Mouse (Mus musculus) cerebellum, adult 2 months (tissue): ENCODE measurements at regions not wholly inside any gene's neighbourhood (a gene's known extent, or its start where the extent isn't known, plus 50 kb on each side); places are given as distances from the start of the nearest gene placed in this dataset.

ENCODE experiments used
- DNase-seq, 2 experiments: peaks; one replicate each; pipeline ENCODE4 v3.0.0; 2021
- H3K27ac ChIP-seq: fragments of 200-500 bp; 2 replicates; pipeline ENCODE4 v1.5.1; 2012; ENCODE audit warnings: low read length, control low read depth, inconsistent platforms; ENCODE audit not compliant: insufficient read depth
- H3K27me3 ChIP-seq: fragments of 200-500 bp; 2 replicates; pipeline ENCODE4 v1.6.1; 2012; ENCODE audit warnings: inconsistent platforms, mild to moderate bottlenecking, low read length, moderate library complexity; ENCODE audit not compliant: control insufficient read depth, insufficient read depth
- H3K4me1 ChIP-seq: fragments of 200-500 bp; 2 replicates; pipeline ENCODE4 v1.6.1; 2011; ENCODE audit warnings: low read length; ENCODE audit not compliant: control insufficient read depth, insufficient read depth
- H3K4me3 ChIP-seq: fragments of 200-500 bp; replicated peaks from 2 replicates; pipeline ENCODE3; 2011; ENCODE audit warnings: mild to moderate bottlenecking, low read depth, low read length, control low read depth; ENCODE audit not compliant: insufficient read depth
- CTCF ChIP-seq: fragments of 200-500 bp; IDR thresholded peaks from 2 replicates; pipeline ENCODE4 v1.5.1; 2011; ENCODE audit warnings: low read depth, mild to moderate bottlenecking, control low read depth, low read length, moderate library complexity, borderline replicate concordance; ENCODE audit not compliant: insufficient read depth
- POLR2A ChIP-seq: fragments of 200-500 bp; IDR thresholded peaks from 2 replicates; pipeline ENCODE4 v1.6.1; 2011; ENCODE audit warnings: low read length, control low read depth, borderline replicate concordance; ENCODE audit not compliant: insufficient read depth
- WGBS: fragments of 180-500 bp; shearing (Covaris S2); methylation state at CpG from one replicate; pipeline ENCODE4 v1.1.7; 2018; 5-methylcytosine and 5-hydroxymethylcytosine counted together

DNA sequence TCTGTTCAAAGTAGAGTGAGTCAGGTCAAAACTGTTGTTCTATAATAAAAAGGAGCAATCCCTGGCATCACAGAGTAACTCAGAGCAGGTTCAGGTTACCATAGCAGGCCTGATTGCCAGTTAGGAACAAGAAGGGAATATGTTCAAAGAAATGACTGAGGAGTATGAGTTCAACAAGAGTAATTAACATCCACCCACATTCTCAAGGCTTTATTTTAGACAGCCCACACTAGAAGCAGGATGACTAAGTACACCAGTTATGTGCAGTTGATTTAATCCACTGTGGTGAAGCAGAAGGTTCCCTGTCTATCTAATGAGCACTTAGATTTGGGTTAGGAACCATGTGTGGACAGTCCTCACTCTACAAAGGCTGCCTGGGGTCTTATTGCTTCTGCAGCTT is 158.5 kb upstream of the Slc39a10 start:
- DNase-seq = no peak
- H3K4me3 ChIP-seq = no peak overlapping the region
- H3K27me3 ChIP-seq = no peaks in the 10 kb centered on the region
- no peaks in the 10 kb centered on the region for H3K4me1 ChIP-seq
- TF ChIP-seq CTCF (no peak), POLR2A (no peak)
- no peak overlapping the region for H3K27ac ChIP-seq

DNA sequence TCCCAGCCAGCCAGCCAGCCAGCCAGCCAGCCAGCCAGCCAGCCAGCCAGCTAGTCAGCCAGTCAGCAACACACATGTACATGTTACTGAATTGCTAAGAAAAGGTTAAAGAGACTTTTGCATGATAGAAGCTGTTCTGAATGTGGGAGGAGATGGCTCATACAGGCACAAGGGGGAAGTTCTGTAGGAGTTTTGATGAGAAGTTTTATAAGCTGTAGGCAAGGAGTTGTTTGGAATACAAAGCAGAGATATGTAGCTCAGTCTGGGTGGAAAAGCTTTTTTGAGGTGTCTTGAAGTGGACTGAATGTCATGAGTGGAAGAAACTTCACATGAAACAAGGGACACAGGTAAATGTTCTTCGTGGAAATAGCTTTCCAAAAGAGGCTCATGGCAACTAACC is 157.8 kb upstream of the Slc39a10 start:
- DNase-seq = no peak
- no peak overlapping the region for H3K27ac ChIP-seq
- no peak for TF ChIP-seq CTCF
- no peak for TF ChIP-seq POLR2A
- no peak overlapping the region for H3K4me3 ChIP-seq
- no peaks in the 10 kb centered on the region for H3K4me1 ChIP-seq
- no peaks in the 10 kb centered on the region for H3K27me3 ChIP-seq
- WGBS = 74% methylated on average over 1 of the region's 1 CpGs

DNA sequence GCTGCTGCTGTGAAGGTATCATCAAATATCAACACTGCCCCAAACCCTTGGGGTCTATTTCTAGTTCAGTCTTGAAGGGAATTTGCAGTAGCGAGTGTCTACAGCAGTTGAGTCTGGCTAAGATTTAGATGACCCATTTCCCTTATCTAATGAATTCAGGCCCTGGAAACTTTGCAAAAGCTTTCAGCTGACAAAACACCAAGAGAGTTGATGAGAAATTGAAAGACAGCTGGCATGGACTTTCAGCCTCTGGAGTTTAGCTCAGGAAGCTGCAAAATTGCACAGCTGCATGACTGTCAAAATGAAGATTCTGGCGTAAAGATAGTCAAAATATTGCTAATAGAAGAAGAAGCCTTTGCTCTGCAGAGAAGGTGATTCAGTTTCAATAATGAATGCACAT is 144.9 kb upstream of the Slc39a10 start:
- whole genome bisulfite sequencing = 85% methylated on average over 2 of the region's 2 CpGs
- H3K4me1 ChIP-seq = no peaks in the 10 kb centered on the region
- H3K4me3 ChIP-seq = no peak overlapping the region
- no peak overlapping the region for H3K27ac ChIP-seq
- TF ChIP-seq CTCF (no peak), POLR2A (no peak)
- H3K27me3 ChIP-seq = no peaks in the 10 kb centered on the region
- DNase-seq = no peak

DNA sequence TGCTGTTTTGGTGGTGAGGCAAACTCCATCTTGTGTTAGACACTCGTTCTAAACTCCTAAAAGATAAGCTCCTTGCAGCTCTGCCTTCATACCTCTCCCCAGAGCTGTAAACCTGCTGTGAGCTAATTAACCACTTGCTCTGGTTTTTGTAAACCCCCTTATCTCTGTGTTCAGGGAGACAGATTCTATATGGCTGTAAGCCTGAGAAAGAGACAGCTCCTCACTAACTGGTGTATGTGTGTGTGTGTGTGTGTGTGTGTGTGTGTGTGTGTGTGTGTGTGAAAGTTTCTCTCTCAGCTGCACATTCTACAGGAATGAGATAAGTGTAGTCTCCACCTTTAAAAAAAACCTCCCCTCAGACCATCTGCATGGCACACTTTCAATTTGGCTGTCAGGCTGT is 126.7 kb upstream of the Slc39a10 start:
- WGBS = 18% methylated on average over 1 of the region's 1 CpGs
- TF ChIP-seq POLR2A = no peak
- no peak for TF ChIP-seq CTCF
- Histone ChIP-seq H3K27ac (no peak overlapping the region), H3K4me3 (no peak overlapping the region), H3K4me1 (no peaks in the 10 kb centered on the region), H3K27me3 (no peaks in the 10 kb centered on the region)
- no peak for DNase-seq

DNA sequence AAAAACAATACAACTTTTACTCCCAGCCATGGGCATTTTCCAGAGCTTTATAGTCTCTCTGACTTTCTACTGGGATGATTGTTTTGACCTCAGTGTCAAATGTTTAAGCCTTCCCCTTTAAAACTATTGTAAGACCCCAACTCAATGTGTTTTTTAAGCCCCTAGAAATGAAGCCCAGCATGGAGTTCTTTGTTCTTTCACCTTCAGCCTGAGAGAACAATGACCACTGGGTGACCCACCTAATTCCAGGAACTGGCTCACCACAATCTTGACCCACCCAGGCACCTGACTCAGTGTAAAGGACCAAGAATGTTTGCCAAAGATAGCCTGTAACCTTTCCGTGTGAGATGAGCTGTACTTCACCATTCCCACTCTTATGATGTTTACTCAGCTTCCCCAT is 121.9 kb upstream of the Slc39a10 start:
- H3K27me3 ChIP-seq = no peaks in the 10 kb centered on the region
- H3K27ac ChIP-seq = no peak overlapping the region
- H3K4me1 ChIP-seq = no peaks in the 10 kb centered on the region
- WGBS = 89% methylated on average over 1 of the region's 1 CpGs
- no peak for TF ChIP-seq POLR2A
- no peak for TF ChIP-seq CTCF
- no peak for DNase-seq
- H3K4me3 ChIP-seq = no peak overlapping the region

DNA sequence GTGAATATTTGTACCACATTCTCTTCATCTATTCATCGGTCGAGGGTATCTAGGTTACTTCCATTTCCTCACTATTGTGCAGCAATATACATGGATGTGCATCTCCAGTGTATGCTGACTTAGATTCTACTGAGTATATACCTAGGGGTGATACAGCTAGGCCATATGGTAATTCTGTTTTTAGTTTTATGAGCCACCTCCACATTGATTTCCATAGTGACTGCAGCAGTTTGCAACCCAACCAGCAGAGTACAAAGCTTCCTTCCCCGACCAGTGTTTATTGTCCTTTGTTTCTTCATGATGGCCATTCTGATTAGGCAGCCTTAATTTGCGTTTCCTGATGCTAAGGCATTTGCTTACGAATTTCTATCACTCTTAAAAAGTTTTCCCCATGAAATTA is 111.1 kb upstream of the Slc39a10 start:
- Histone ChIP-seq H3K27me3 (no peaks in the 10 kb centered on the region), H3K27ac (no peak overlapping the region), H3K4me1 (no peaks in the 10 kb centered on the region), H3K4me3 (no peak overlapping the region)
- DNase-seq = no peak
- WGBS = 80% methylated on average over 5 of the region's 5 CpGs
- TF ChIP-seq CTCF (no peak), POLR2A (no peak)

DNA sequence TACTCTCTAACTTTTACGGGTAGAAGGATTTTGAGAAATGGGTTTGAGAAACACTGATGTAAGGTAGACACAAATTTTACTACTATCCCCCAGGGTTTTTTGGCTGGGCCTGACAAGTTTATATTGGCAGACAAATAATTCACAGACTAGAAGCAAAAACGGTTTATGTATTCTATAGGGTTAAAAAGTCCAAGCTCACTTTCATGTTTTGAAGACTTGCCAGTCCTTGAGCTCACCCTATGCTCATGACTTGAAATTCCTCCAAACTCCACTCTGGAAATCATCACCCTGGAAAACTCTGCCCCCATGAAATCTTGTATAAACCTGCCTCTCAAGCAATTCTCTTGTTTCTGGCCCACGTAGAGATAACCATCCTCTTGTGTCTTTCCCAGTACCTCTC is 106.7 kb upstream of the Slc39a10 start:
- no peaks in the 10 kb centered on the region for H3K27me3 ChIP-seq
- 59% methylated on average over 3 of the region's 3 CpGs for WGBS
- H3K27ac ChIP-seq = no peak overlapping the region
- DNase-seq = no peak
- no peak overlapping the region for H3K4me3 ChIP-seq
- TF ChIP-seq POLR2A = no peak
- no peak for TF ChIP-seq CTCF
- no peaks in the 10 kb centered on the region for H3K4me1 ChIP-seq

DNA sequence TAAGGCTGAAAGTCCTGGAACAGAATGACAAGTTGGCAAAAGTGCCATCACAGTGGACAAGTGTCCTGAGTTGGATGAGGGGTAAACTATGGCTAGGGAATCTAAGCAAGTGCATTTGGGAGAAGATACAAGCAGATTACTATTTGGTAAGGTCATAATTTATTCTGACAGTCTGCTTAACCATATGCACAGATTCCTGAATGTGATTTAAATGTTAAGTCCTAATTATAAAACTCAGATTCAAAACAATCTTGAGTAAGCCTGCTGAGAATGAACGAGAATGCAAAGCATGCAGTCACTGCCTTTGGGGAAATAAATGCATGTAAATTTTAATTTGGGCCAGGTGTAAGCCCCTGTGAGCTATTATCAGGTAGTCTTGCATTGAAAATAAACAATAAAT is 93.3 kb upstream of the Slc39a10 start:
- TF ChIP-seq POLR2A (no peak), CTCF (no peak)
- Histone ChIP-seq H3K4me1 (no peaks in the 10 kb centered on the region), H3K27ac (no peak overlapping the region), H3K4me3 (no peak overlapping the region), H3K27me3 (no peaks in the 10 kb centered on the region)
- 60% methylated on average over 1 of the region's 1 CpGs for WGBS
- no peak for DNase-seq

DNA sequence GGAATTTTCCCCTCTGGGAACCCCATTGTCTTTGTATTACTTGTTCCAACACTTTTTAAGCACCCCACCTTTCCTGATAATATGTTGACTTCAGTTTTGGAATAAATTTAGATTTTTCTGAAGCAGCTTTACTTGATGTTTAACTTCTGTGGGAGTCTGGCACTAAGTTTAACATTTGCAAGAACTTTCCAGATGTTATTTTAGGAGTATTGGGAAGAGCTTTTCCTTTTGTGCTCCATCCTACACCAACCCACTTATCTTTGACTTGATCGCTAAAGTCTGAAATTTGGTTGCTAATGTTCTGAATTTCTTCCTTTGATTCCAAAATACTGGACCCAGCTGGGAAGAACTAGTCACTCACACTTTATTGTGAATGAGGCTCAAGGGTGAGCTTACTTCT is 90.4 kb upstream of the Slc39a10 start:
- no peak for DNase-seq
- H3K27me3 ChIP-seq = no peaks in the 10 kb centered on the region
- no peak overlapping the region for H3K4me3 ChIP-seq
- TF ChIP-seq CTCF (no peak), POLR2A (no peak)
- WGBS = 93% methylated on average over 1 of the region's 1 CpGs
- H3K27ac ChIP-seq = no peak overlapping the region
- H3K4me1 ChIP-seq = no peaks in the 10 kb centered on the region

DNA sequence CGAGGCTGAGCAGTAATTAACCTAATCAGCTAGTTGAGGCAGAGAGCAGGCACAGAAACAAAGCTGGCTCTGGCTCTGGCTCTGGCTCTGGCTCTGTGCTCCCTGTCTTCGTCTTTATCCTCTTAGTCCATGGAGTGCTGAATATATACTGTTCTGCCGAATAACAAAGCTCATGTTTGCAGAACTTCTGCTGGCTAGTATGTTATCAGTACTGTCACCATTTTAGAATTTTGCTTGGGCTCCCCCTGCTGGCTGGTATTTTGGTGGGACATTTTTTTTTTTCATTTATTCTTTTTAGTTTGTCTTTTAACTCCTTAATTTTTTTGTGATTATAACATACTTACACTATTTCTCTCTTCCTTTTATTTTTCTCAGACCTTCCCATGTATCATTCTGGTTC is 77.8 kb upstream of the Slc39a10 start:
- H3K4me1 ChIP-seq = no peaks in the 10 kb centered on the region
- no peaks in the 10 kb centered on the region for H3K27me3 ChIP-seq
- no peak overlapping the region for H3K4me3 ChIP-seq
- H3K27ac ChIP-seq = no peak overlapping the region
- TF ChIP-seq CTCF (no peak), POLR2A (no peak)
- DNase-seq = peak; percentile 6 to 12
- 57% methylated on average over 3 of the region's 3 CpGs for WGBS
